ENCODE assay signal across 7 mouse cellular contexts in the genomic region with DNA sequence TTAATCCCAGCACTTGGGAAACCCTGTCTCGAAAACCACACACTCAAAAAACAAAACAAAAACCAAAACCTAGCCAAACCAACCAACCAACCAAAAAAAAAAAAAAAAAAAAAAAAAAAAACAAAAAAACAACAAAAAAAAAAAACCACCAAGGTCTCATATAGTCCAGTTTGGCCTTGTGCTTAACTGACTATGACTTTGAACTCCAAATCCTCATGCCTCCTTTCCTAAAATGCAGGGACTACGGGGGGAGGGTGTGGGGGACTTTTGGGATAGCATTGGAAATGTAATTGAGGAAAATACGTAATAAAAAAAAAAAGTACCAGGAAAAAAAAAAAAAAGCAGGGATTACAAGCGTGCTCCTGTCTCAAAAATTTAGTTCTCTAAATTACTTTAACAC. TPM values are rescaled to one million over a fixed set of nuclear protein-coding genes. Genes with fewer than 3 reads are reported as not detected.
DNase-seq lines count a peak whose midpoint lies in the region; ATAC-seq and TF ChIP-seq lines count a peak whose summit lies in the region.

No protein-coding gene starts in this region.

- peak overlapping the region; percentile 92 for H3K9ac ChIP-seq in lung, embryonic 16.5 days (ENCODE audit: low read length)
- H3K9ac ChIP-seq in forebrain, embryonic 12.5 days, result peak overlapping the region; percentile 97; the same call in 1 of the 2 replicates
- peak overlapping the region; percentile 96; the same call in 1 of the 2 replicates for H3K9ac ChIP-seq in limb, embryonic 14.5 days (ENCODE audit: low read depth, low read length, severe bottlenecking)
- H3K9ac ChIP-seq in stomach, embryonic 16.5 days (ENCODE audit: low read length), result peak overlapping the region; percentile 91

- H3K4me1 ChIP-seq in lung, embryonic 16.5 days (replicated peaks; ENCODE audit: control insufficient read depth, insufficient read depth, low read length), result no peaks in the 10 kb centered on the region
- peaks cover 3% of the 10 kb centered on the region; the same call in 1 of the 2 replicates for H3K4me1 ChIP-seq in forebrain, embryonic 12.5 days
- H3K4me1 ChIP-seq in limb, embryonic 14.5 days (ENCODE audit: control insufficient read depth, insufficient read depth, low read length), result no peaks in the 10 kb centered on the region
- no peaks in the 10 kb centered on the region for H3K4me1 ChIP-seq in stomach, embryonic 16.5 days (ENCODE audit: control insufficient read depth, insufficient read depth, low read length)

- peak overlapping the region; percentile 94; the same call in 1 of the 2 replicates for H3K27ac ChIP-seq in lung, embryonic 16.5 days (ENCODE audit: low read length)
- no peak overlapping the region for H3K27ac ChIP-seq in forebrain, embryonic 12.5 days
- H3K27ac ChIP-seq in limb, embryonic 14.5 days (replicated peaks; ENCODE audit: low read depth, low read length), result no peak overlapping the region; the same call in 1 of the 2 replicates
- H3K27ac ChIP-seq in stomach, embryonic 16.5 days (ENCODE audit: low read length), result no peak overlapping the region

- peak; percentile 25; the same call in 1 of the 2 replicates for ATAC-seq in lung, embryonic 16.5 days (ENCODE audit: low read depth)
- peak; percentile 12; the same call in 1 of the 2 replicates for ATAC-seq in forebrain, embryonic 12.5 days (ENCODE audit: low FRiP score)
- ATAC-seq in limb, embryonic 14.5 days (ENCODE audit: low FRiP score, low read depth), result peak; percentile 54; the same call in 1 of the 2 replicates
- ATAC-seq in stomach, embryonic 16.5 days (ENCODE audit: insufficient read depth, low FRiP score), result no peak; the same call in 1 of the 2 replicates
- ATAC-seq in frontal cortex, adult (ENCODE audit: low TSS enrichment), result no peak

- H3K9me3 ChIP-seq in lung, embryonic 16.5 days (ENCODE audit: control insufficient read depth, low read length), result no peaks in the 10 kb centered on the region
- H3K9me3 ChIP-seq in forebrain, embryonic 12.5 days, result no peaks in the 10 kb centered on the region
- no peaks in the 10 kb centered on the region for H3K9me3 ChIP-seq in limb, embryonic 14.5 days (ENCODE audit: control insufficient read depth, low read length)
- no peaks in the 10 kb centered on the region for H3K9me3 ChIP-seq in stomach, embryonic 16.5 days (replicated peaks; ENCODE audit: control insufficient read depth, low read length)

- peak overlapping the region; percentile 81 for H3K4me3 ChIP-seq in lung, embryonic 16.5 days (ENCODE audit: low read length)
- H3K4me3 ChIP-seq in forebrain, embryonic 12.5 days (replicated peaks), result peak overlapping the region; percentile 98
- H3K4me3 ChIP-seq in limb, embryonic 14.5 days (replicated peaks; ENCODE audit: low read length), result peak overlapping the region; percentile 89
- H3K4me3 ChIP-seq in stomach, embryonic 16.5 days (replicated peaks; ENCODE audit: low read length), result peak overlapping the region; percentile 78

- 21% methylated on average over 4 of the region's 4 CpGs for WGBS in lung, embryonic 16.5 days
- WGBS in forebrain, embryonic 12.5 days, result 16% methylated on average over 4 of the region's 4 CpGs
- WGBS in limb, embryonic 14.5 days, result 16% methylated on average over 4 of the region's 4 CpGs
- WGBS in stomach, embryonic 16.5 days, result 14% methylated on average over 4 of the region's 4 CpGs

- H3K4me2 ChIP-seq in lung, embryonic 16.5 days (ENCODE audit: low read depth, low read length), result peak overlapping the region; percentile 48
- peak overlapping the region; percentile 62 for H3K4me2 ChIP-seq in forebrain, embryonic 12.5 days
- H3K4me2 ChIP-seq in limb, embryonic 14.5 days (replicated peaks; ENCODE audit: low read depth, low read length, severe bottlenecking), result peak overlapping the region; percentile 41
- H3K4me2 ChIP-seq in stomach, embryonic 16.5 days (ENCODE audit: low read depth, low read length), result peak overlapping the region; percentile 48

- DNase-seq in lung, postnatal 14 days, result no peak
- no peak for DNase-seq in limb, embryonic 14.5 days (ENCODE audit: low spot score)
- DNase-seq in adrenal gland, adult 18-20 months (ENCODE audit: low spot score in 2 of 2), result no peak

- no peaks in the 10 kb centered on the region for H3K36me3 ChIP-seq in lung, embryonic 16.5 days (ENCODE audit: control insufficient read depth, insufficient read depth, low read length)
- no peaks in the 10 kb centered on the region for H3K36me3 ChIP-seq in forebrain, embryonic 12.5 days (replicated peaks)
- no peaks in the 10 kb centered on the region; the same call in 1 of the 2 replicates for H3K36me3 ChIP-seq in limb, embryonic 14.5 days (ENCODE audit: control insufficient read depth, insufficient read depth, low read length)
- no peaks in the 10 kb centered on the region for H3K36me3 ChIP-seq in stomach, embryonic 16.5 days (ENCODE audit: control insufficient read depth, insufficient read depth, low read length)

- TF ChIP-seq POLR2A in limb, embryonic 14.5 days (IDR thresholded peaks at IDR 0.05; ENCODE audit: borderline replicate concordance, extremely low read depth, insufficient read depth, insufficient read length), result no peak

- H3K27me3 ChIP-seq in lung, embryonic 16.5 days (ENCODE audit: control insufficient read depth, insufficient read depth, low read depth, low read length), result no peaks in the 10 kb centered on the region
- no peaks in the 10 kb centered on the region for H3K27me3 ChIP-seq in forebrain, embryonic 12.5 days
- H3K27me3 ChIP-seq in limb, embryonic 14.5 days (ENCODE audit: control insufficient read depth, insufficient read depth, low read length), result no peaks in the 10 kb centered on the region
- no peaks in the 10 kb centered on the region for H3K27me3 ChIP-seq in stomach, embryonic 16.5 days (ENCODE audit: control insufficient read depth, insufficient read depth, low read length)

RNA-seq across cellular contexts. Expression of gene Ambra1, which starts 0.4 kb away (rescaled TPM):
- 15.9 and 16.1 TPM in 2 replicates for polyA plus RNA-seq in lung, embryonic 16.5 days (2015; fragmentation: Nextera tagmentation; extraction: Ambion mirVana)
- 22.1 and 24.1 TPM in 2 replicates for polyA plus RNA-seq in forebrain, embryonic 12.5 days (2016; fragmentation: Nextera tagmentation; extraction: Ambion mirVana)
- polyA plus RNA-seq in limb, embryonic 14.5 days (2012; rRNA removed), result 23.4 and 28.0 TPM in 2 replicates
- 16.4 and 21.0 TPM in 2 replicates for polyA plus RNA-seq in limb, embryonic 14.5 days (2014; fragmentation: Nextera tagmentation; extraction: Ambion mirVana)
- 15.0 and 15.8 TPM in 2 replicates for polyA plus RNA-seq in stomach, embryonic 16.5 days (2015; fragmentation: Nextera tagmentation; extraction: Ambion mirVana)
- 10 to 100 TPM; 32.1 to 34.2 TPM for total RNA-seq in adrenal gland, adult 18-20 months (2021)

RNA-seq across cellular contexts. Expression of gene Harbi1, which starts 18.9 kb away (rescaled TPM):
- polyA plus RNA-seq in lung, embryonic 16.5 days (2015; fragmentation: Nextera tagmentation; extraction: Ambion mirVana), result 16.4 and 19.7 TPM in 2 replicates
- 17.0 and 18.7 TPM in 2 replicates for polyA plus RNA-seq in forebrain, embryonic 12.5 days (2016; fragmentation: Nextera tagmentation; extraction: Ambion mirVana)
- polyA plus RNA-seq in limb, embryonic 14.5 days (2012; rRNA removed), result 8.1 and 9.2 TPM in 2 replicates
- polyA plus RNA-seq in limb, embryonic 14.5 days (2014; fragmentation: Nextera tagmentation; extraction: Ambion mirVana), result 15.0 and 17.8 TPM in 2 replicates
- 20.6 and 21.2 TPM in 2 replicates for polyA plus RNA-seq in stomach, embryonic 16.5 days (2015; fragmentation: Nextera tagmentation; extraction: Ambion mirVana)
- total RNA-seq in adrenal gland, adult 18-20 months (2021), result 1 to 10 TPM; 6.3 to 8.6 TPM

RNA-seq across cellular contexts. Expression of gene Atg13, which starts 19.2 kb away (rescaled TPM):
- polyA plus RNA-seq in lung, embryonic 16.5 days (2015; fragmentation: Nextera tagmentation; extraction: Ambion mirVana), result 25.3 and 25.9 TPM in 2 replicates
- 29.3 and 32.1 TPM in 2 replicates for polyA plus RNA-seq in forebrain, embryonic 12.5 days (2016; fragmentation: Nextera tagmentation; extraction: Ambion mirVana)
- 32.4 and 36.6 TPM in 2 replicates for polyA plus RNA-seq in limb, embryonic 14.5 days (2012; rRNA removed)
- polyA plus RNA-seq in limb, embryonic 14.5 days (2014; fragmentation: Nextera tagmentation; extraction: Ambion mirVana), result 30.8 and 33.2 TPM in 2 replicates
- 27.6 and 29.6 TPM in 2 replicates for polyA plus RNA-seq in stomach, embryonic 16.5 days (2015; fragmentation: Nextera tagmentation; extraction: Ambion mirVana)
- total RNA-seq in adrenal gland, adult 18-20 months (2021), result 10 to 100 TPM; 33.5 to 64.5 TPM

Comparison
In these comparisons a context has a peak if more than half of its experiments do, and no peak if none do; other contexts are left out.
1. ATAC-seq: peak in lung, embryonic 16.5 days (single experiment), forebrain, embryonic 12.5 days (single experiment) and limb, embryonic 14.5 days (single experiment); none in stomach, embryonic 16.5 days (single experiment) and frontal cortex, adult (single experiment).
2. Peak in every context shown above with its lines, with median percentiles within 50 percentile points of each other: H3K4me2 ChIP-seq, H3K4me3 ChIP-seq and H3K9ac ChIP-seq.